In genomic region chr9:43131940-43132339, GRCm38 (mm10) we compare ENCODE assay signal across 26 mouse cellular contexts. TPM values are rescaled to one million over a fixed set of nuclear protein-coding genes. Genes with fewer than 3 reads are reported as not detected.
A peak's percentile ranks its signal among the peaks of the same experiment; 100 is the strongest.
DNase-seq lines count a peak whose midpoint lies in the region; ATAC-seq and TF ChIP-seq lines count a peak whose summit lies in the region.
"Had no signal": no experiment of that assay in that cellular context is flagged by ENCODE, and none has a peak within 500 bp of the region (broad histone marks: within the 10 kb centered on the region; RNA-seq: fewer than 3 reads in every experiment).

No protein-coding gene starts in this region.

- no peaks in the 10 kb centered on the region for H3K9me3 ChIP-seq in embryonic facial prominence, embryonic 14.5 days (ENCODE audit: control insufficient read depth, low read length)
- 0 out of 2 replicates have a peak, but pooled peaks cover 2% of the 10 kb centered on the region for H3K9me3 ChIP-seq in embryonic facial prominence, embryonic 10.5 days
- H3K9me3 ChIP-seq in embryonic facial prominence, embryonic 15.5 days (replicated peaks): no peaks in the 10 kb centered on the region
- H3K9me3 ChIP-seq: forebrain, embryonic 12.5 days; forebrain, embryonic 15.5 days; heart, embryonic 10.5 days; heart, embryonic 13.5 days had no signal

- no peaks in the 10 kb centered on the region for H3K27me3 ChIP-seq in embryonic facial prominence, embryonic 14.5 days (replicated peaks; ENCODE audit: control insufficient read depth, insufficient read depth, low read length)
- no peaks in the 10 kb centered on the region for H3K27me3 ChIP-seq in embryonic facial prominence, embryonic 10.5 days (replicated peaks; ENCODE audit: low read depth, poor library complexity, severe bottlenecking)
- no peaks in the 10 kb centered on the region for H3K27me3 ChIP-seq in embryonic facial prominence, embryonic 15.5 days
- H3K27me3 ChIP-seq: forebrain, embryonic 12.5 days; forebrain, embryonic 15.5 days; heart, embryonic 13.5 days had no signal

- 60% methylated on average over 5 of the region's 5 CpGs for WGBS in embryonic facial prominence, embryonic 14.5 days
- WGBS in embryonic facial prominence, embryonic 10.5 days: 80% methylated on average over 5 of the region's 5 CpGs
- 59% methylated on average over 5 of the region's 5 CpGs for WGBS in embryonic facial prominence, embryonic 15.5 days

- H3K4me1 ChIP-seq in embryonic facial prominence, embryonic 14.5 days (ENCODE audit: control insufficient read depth, insufficient read depth, low read length): no peaks in the 10 kb centered on the region
- peaks cover 18% of the 10 kb centered on the region for H3K4me1 ChIP-seq in embryonic facial prominence, embryonic 10.5 days
- peaks cover 12% of the 10 kb centered on the region for H3K4me1 ChIP-seq in embryonic facial prominence, embryonic 15.5 days
- H3K4me1 ChIP-seq: forebrain, embryonic 12.5 days; forebrain, embryonic 15.5 days had no signal

- DNase-seq in embryonic facial prominence, embryonic 14.5 days (ENCODE audit: low spot score): no peak
- DNase-seq in embryonic facial prominence, embryonic 10.5 days (ENCODE audit: low spot score): no peak
- no peak for DNase-seq in layer of hippocampus, adult 2 months (ENCODE audit: low spot score in 2 of 2)
- DNase-seq in layer of hippocampus, postnatal 14 days (ENCODE audit: low spot score in 2 of 2): no peak
- DNase-seq in urinary bladder, postnatal 14 days (ENCODE audit: low spot score): peak; percentile 73
- no peak for DNase-seq in urinary bladder, postnatal 10 days (ENCODE audit: low spot score)
- DNase-seq in MN1 (ENCODE audit: low spot score): no peak
- DNase-seq: adrenal gland, adult 8-10 months; adrenal gland, postnatal 25 days; cerebellum, adult 11-12 months; cerebellum, adult 8-10 months; cerebellum, postnatal 36 days; embryo, embryonic 11 days; gastrocnemius, postnatal 25 days; heart, adult 2 months; heart, postnatal 14 days; heart, postnatal 4 days had no signal

- TF ChIP-seq CTCF in layer of hippocampus, adult 2 months (conservative IDR thresholded peaks at IDR 0.05): no peak

- H3K4me3 ChIP-seq in embryonic facial prominence, embryonic 14.5 days (ENCODE audit: low read depth, low read length): no peak overlapping the region
- no peak overlapping the region for H3K4me3 ChIP-seq in embryonic facial prominence, embryonic 10.5 days
- H3K4me3 ChIP-seq in layer of hippocampus, adult 2 months: no peak overlapping the region
- no peak overlapping the region for H3K4me3 ChIP-seq in embryonic facial prominence, embryonic 15.5 days (replicated peaks)
- H3K4me3 ChIP-seq: erythroblast, embryonic 14.5 days; forebrain, embryonic 12.5 days; forebrain, embryonic 15.5 days; heart, adult 2 months; heart, embryonic 10.5 days; heart, embryonic 13.5 days had no signal

- ATAC-seq in embryonic facial prominence, embryonic 14.5 days (ENCODE audit: low read depth): peak; percentile 42; the same call in 1 of the 2 replicates
- ATAC-seq in embryonic facial prominence, embryonic 15.5 days (ENCODE audit: insufficient number of reproducible peaks, low FRiP score, low TSS enrichment, low read depth): peak; percentile 49; the same call in 1 of the 2 replicates
- ATAC-seq: activated CD4-positive, CD25-positive, alpha-beta regulatory T cell, adult 4 months; forebrain, embryonic 15.5 days; hindbrain, postnatal 0 days had no signal

- no peak overlapping the region for H3K4me2 ChIP-seq in embryonic facial prominence, embryonic 14.5 days (ENCODE audit: low read depth, low read length)
- no peak overlapping the region for H3K4me2 ChIP-seq in embryonic facial prominence, embryonic 15.5 days (replicated peaks)
- H3K4me2 ChIP-seq: forebrain, embryonic 12.5 days; forebrain, embryonic 15.5 days; heart, embryonic 13.5 days; hindbrain, embryonic 14.5 days had no signal

- no peak overlapping the region for H3K27ac ChIP-seq in embryonic facial prominence, embryonic 14.5 days (replicated peaks; ENCODE audit: low read depth, low read length)
- no peak overlapping the region for H3K27ac ChIP-seq in embryonic facial prominence, embryonic 10.5 days (replicated peaks)
- H3K27ac ChIP-seq in layer of hippocampus, adult 2 months: peak overlapping the region; percentile 32; the same call in 1 of the 2 replicates
- no peak overlapping the region for H3K27ac ChIP-seq in embryonic facial prominence, embryonic 15.5 days (replicated peaks)
- H3K27ac ChIP-seq: forebrain, embryonic 12.5 days; forebrain, embryonic 15.5 days; heart, adult 2 months; heart, embryonic 10.5 days; heart, embryonic 13.5 days; hindbrain, embryonic 14.5 days; hindbrain, postnatal 0 days had no signal

- no peaks in the 10 kb centered on the region for H3K36me3 ChIP-seq in embryonic facial prominence, embryonic 14.5 days (ENCODE audit: control insufficient read depth, insufficient read depth, low read length)
- H3K36me3 ChIP-seq in embryonic facial prominence, embryonic 10.5 days (replicated peaks): no peaks in the 10 kb centered on the region
- H3K36me3 ChIP-seq in embryonic facial prominence, embryonic 15.5 days: no peaks in the 10 kb centered on the region
- H3K36me3 ChIP-seq: forebrain, embryonic 12.5 days; forebrain, embryonic 15.5 days; heart, embryonic 10.5 days; heart, embryonic 13.5 days had no signal

- H3K9ac ChIP-seq in embryonic facial prominence, embryonic 14.5 days (ENCODE audit: low read depth, low read length): no peak overlapping the region
- no peak overlapping the region for H3K9ac ChIP-seq in embryonic facial prominence, embryonic 15.5 days
- H3K9ac ChIP-seq: forebrain, embryonic 12.5 days; forebrain, embryonic 15.5 days; heart, embryonic 13.5 days; hindbrain, embryonic 14.5 days had no signal

RNA-seq across cellular contexts. Expression of gene Tmem136, which starts 15.6 kb away (rescaled TPM):
- 5.7 and 7.8 TPM in 2 replicates for polyA plus RNA-seq in embryonic facial prominence, embryonic 14.5 days (2014; fragmentation: Nextera tagmentation; extraction: Ambion mirVana)
- 11.8 and 12.0 TPM in 2 replicates for polyA plus RNA-seq in embryonic facial prominence, embryonic 10.5 days (2016; fragmentation: Nextera tagmentation; extraction: Ambion mirVana)
- 10 to 100 TPM; 23.5 to 25.5 TPM for total RNA-seq in layer of hippocampus, adult 2 months (2021)
- total RNA-seq in layer of hippocampus, postnatal 14 days (2021): 10 to 100 TPM; 19.9 TPM
- 5.7 TPM in 2 replicates for polyA plus RNA-seq in embryonic facial prominence, embryonic 15.5 days (2015; fragmentation: Nextera tagmentation; extraction: Ambion mirVana)
- polyA plus RNA-seq: erythroblast, embryonic 14.5 days had no signal

RNA-seq across cellular contexts. Expression of gene Arhgef12, which starts 24.9 kb away (rescaled TPM):
- polyA plus RNA-seq in embryonic facial prominence, embryonic 14.5 days (2014; fragmentation: Nextera tagmentation; extraction: Ambion mirVana): 14.0 and 15.5 TPM in 2 replicates
- polyA plus RNA-seq in embryonic facial prominence, embryonic 10.5 days (2016; fragmentation: Nextera tagmentation; extraction: Ambion mirVana): 9.1 and 9.3 TPM in 2 replicates
- total RNA-seq in layer of hippocampus, adult 2 months (2021): 100 to 1,000 TPM; 146 to 162 TPM
- 100 to 1,000 TPM; 151 to 163 TPM for total RNA-seq in layer of hippocampus, postnatal 14 days (2021)
- 12.2 and 14.3 TPM in 2 replicates for polyA plus RNA-seq in embryonic facial prominence, embryonic 15.5 days (2015; fragmentation: Nextera tagmentation; extraction: Ambion mirVana)
